Mouse (Mus musculus) heart, embryonic 11.5 days (tissue): ENCODE data around the gene Rnpep. TPM values are rescaled to one million over a fixed set of nuclear protein-coding genes. Genes with fewer than 3 reads are reported as not detected.
"Not testable (repeated sequence)": the region's sequence is repeated elsewhere in the genome, so short reads cannot be mapped to it uniquely, and the experiment has no call there.

ENCODE experiments used
- ATAC-seq: fragments of 200-750 bp; cut with Nextera tagmentation; replicated peaks from 2 replicates; pipeline ENCODE4 v1.8.0; 2017; ENCODE audit warnings: moderate library complexity; ENCODE audit not compliant: insufficient number of reproducible peaks, low FRiP score, low TSS enrichment
- H3K27ac ChIP-seq: fragments of 300-500 bp; sonication (generic); 2 replicates; pipeline ENCODE4 v1.5.1; 2014; ENCODE audit warnings: mild to moderate bottlenecking, low read depth, low read length
- H3K27me3 ChIP-seq: fragments of 300-500 bp; sonication (generic); 2 replicates; pipeline ENCODE4 v1.6.1; 2014; ENCODE audit warnings: mild to moderate bottlenecking, low read length, mixed read lengths; ENCODE audit not compliant: control insufficient read depth, insufficient read depth
- H3K36me3 ChIP-seq: fragments of 300-500 bp; sonication (generic); 2 replicates; pipeline ENCODE4 v1.6.1; 2014; ENCODE audit warnings: mild to moderate bottlenecking, low read length, moderate library complexity, mixed read lengths; ENCODE audit not compliant: control insufficient read depth, insufficient read depth
- H3K4me1 ChIP-seq: fragments of 300-500 bp; sonication (generic); 2 replicates; pipeline ENCODE4 v1.6.1; 2014; ENCODE audit warnings: low read length; ENCODE audit not compliant: control insufficient read depth, insufficient read depth
- H3K4me2 ChIP-seq: fragments of 300-500 bp; sonication (generic); 2 replicates; pipeline ENCODE4 v1.6.1; 2014; ENCODE audit warnings: mild to moderate bottlenecking, moderate library complexity
- H3K4me3 ChIP-seq: fragments of 300-500 bp; sonication (generic); 2 replicates; pipeline ENCODE4 v1.5.1; 2014; ENCODE audit warnings: low read depth, low read length
- H3K9ac ChIP-seq: fragments of 300-500 bp; sonication (generic); 2 replicates; pipeline ENCODE4 v1.6.1; 2014; ENCODE audit warnings: mild to moderate bottlenecking, low read depth, low read length, moderate library complexity
- H3K9me3 ChIP-seq: fragments of 300-500 bp; sonication (generic); replicated peaks from 2 replicates; pipeline ENCODE4 v1.6.1; 2016; ENCODE audit warnings: low read length; ENCODE audit not compliant: control insufficient read depth
- WGBS: fragments of 180-500 bp; shearing (Covaris S2); extraction: QIAGEN DNeasy Blood & Tissue Kit; methylation state at CpG from one replicate; pipeline ENCODE4 v1.1.7; 2014; ENCODE audit not compliant: insufficient replicate concordance; 5-methylcytosine and 5-hydroxymethylcytosine counted together
- polyA plus RNA-seq: library from polyadenylated mRNA; unstranded; fragments of >200 nt; fragmentation: Nextera tagmentation; extraction: Ambion mirVana; gene quantifications from 2 replicates; pipeline ENCODE4 v1.2.1, GENCODE M21; 2014

The Rnpep gene
- polyA plus RNA-seq, 1 experiment from 2014 or later = 64.4 TPM

DNA sequence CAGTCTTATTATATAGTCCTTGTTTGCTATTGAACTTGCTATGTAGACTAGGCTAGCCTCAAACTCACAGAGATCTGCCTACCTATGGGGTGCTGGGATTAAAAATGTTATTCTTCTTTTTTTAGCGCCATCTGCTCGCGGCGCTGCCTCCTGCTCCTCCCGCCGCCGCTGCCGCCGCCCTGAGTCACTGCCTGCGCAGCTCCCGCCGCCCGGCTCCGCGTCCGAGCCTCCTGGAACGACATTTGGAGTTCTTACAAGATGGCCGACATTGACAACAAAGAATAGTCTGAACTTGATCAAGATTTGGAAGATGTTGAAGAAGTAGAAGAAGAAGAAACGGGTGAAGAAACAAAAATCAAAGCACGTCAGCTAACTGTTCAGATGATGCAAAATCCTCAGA, 52.0 kb downstream of the Rnpep start:
- H3K4me1 ChIP-seq, H3K36me3 ChIP-seq, H3K27me3 ChIP-seq, H3K9ac ChIP-seq, ATAC-seq, H3K4me3 ChIP-seq, H3K4me2 ChIP-seq, H3K27ac ChIP-seq, H3K9me3 ChIP-seq: not testable (repeated sequence)
- WGBS = 65% methylated on average over 20 of the region's 20 CpGs

GRCm38 (mm10) chr1:135227339-135227950, 56.4 kb downstream of the Rnpep start:
- no peak overlapping the region for H3K9ac ChIP-seq
- no peaks in the 10 kb centered on the region for H3K4me1 ChIP-seq
- peaks cover 12% of the 10 kb centered on the region for H3K27me3 ChIP-seq
- H3K4me2 ChIP-seq = no peak overlapping the region
- H3K4me3 ChIP-seq = no peak overlapping the region
- H3K9me3 ChIP-seq = no peaks in the 10 kb centered on the region
- 78% methylated on average over 13 of the region's 13 CpGs for WGBS
- no peaks in the 10 kb centered on the region for H3K36me3 ChIP-seq
- no peak for ATAC-seq
- H3K27ac ChIP-seq = no peak overlapping the region

GRCm38 (mm10) chr1:135224981-135225604, 58.8 kb downstream of the Rnpep start:
- Histone ChIP-seq H3K9ac (no peak overlapping the region), H3K4me3 (no peak overlapping the region), H3K4me1 (no peaks in the 10 kb centered on the region), H3K27me3 (peaks cover 12% of the 10 kb centered on the region), H3K27ac (no peak overlapping the region), H3K9me3 (no peaks in the 10 kb centered on the region), H3K36me3 (no peaks in the 10 kb centered on the region), H3K4me2 (no peak overlapping the region)
- no peak for ATAC-seq
- 49% methylated on average over 6 of the region's 6 CpGs for WGBS

DNA sequence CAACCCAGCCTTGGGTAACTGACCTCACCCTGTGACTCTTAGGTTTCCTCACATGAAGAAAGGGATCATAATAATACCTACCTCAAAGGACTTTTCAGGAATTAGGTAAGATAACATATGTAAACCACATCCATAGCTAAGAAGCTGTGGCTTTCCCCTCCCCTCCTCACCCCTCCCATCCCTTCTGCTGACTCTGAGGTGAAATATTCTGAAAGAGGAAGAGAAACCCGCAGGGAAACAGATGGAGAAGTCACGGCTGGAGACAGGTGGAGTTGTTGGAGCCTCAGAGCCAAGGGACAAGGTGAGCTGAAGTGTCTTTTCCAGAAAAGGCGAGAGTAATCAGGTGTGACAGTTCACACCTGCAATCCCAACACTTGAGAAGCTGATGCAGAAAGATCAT, 59.7 kb downstream of the Rnpep start:
- Histone ChIP-seq H3K4me2 (no peak overlapping the region), H3K4me1 (no peaks in the 10 kb centered on the region), H3K9ac (no peak overlapping the region), H3K27me3 (peaks cover 12% of the 10 kb centered on the region), H3K9me3 (no peaks in the 10 kb centered on the region), H3K36me3 (no peaks in the 10 kb centered on the region), H3K4me3 (no peak overlapping the region), H3K27ac (no peak overlapping the region)
- 77% methylated on average over 3 of the region's 3 CpGs for WGBS
- no peak for ATAC-seq

GRCm38 (mm10) chr1:135217607-135218233, 66.2 kb downstream of the Rnpep start:
- no peaks in the 10 kb centered on the region for H3K9me3 ChIP-seq
- H3K36me3 ChIP-seq = no peaks in the 10 kb centered on the region
- H3K27me3 ChIP-seq = no peaks in the 10 kb centered on the region; the same call in 1 of the 2 replicates
- no peak overlapping the region for H3K9ac ChIP-seq
- WGBS = 58% methylated on average over 13 of the region's 13 CpGs
- no peak overlapping the region for H3K4me3 ChIP-seq
- H3K4me1 ChIP-seq = 0 out of 2 replicates have a peak, but pooled peaks cover 2% of the 10 kb centered on the region
- H3K27ac ChIP-seq = no peak overlapping the region
- ATAC-seq = no peak
- no peak overlapping the region for H3K4me2 ChIP-seq

DNA sequence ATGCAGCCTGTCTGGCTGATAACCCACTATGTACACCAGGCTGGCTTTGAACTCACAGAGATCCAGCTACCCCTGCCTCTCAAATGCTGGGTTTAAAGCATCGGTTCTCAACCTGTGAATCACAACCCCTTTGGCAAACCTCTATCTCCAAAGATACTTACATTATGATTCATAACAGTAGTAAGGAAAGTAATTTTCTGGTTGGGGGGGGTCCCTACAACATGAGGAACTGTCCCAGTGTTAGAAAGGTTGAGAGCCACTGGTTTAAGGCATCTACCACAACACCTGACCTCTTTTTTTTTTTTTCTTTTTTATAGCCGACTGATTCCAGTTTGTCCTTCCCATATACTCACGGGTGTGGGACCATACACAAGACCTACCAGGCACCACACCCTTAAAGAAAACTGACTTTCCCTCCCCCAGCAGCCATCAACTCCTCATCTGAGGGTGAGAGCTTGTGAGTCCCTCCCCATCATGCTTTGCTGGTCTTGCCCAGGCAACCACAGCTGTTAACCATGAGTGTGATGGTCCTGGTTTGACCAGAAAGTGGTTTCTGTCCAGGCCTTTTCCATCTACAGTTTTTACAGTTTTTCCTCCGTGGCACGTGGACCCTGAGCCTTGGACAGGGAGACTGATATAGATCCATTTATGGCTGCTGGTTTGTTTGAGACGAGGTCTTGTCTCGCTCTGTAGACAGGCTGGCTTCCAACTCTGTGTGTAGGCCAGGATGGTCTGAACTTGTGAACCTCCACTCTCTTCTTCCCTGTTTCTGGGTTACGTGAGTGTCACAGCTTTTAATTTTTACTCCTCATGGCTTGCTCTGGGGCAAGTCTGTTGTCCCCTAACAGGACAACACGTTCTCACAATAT, 69.9 kb downstream of the Rnpep start:
- Histone ChIP-seq H3K36me3 (no peaks in the 10 kb centered on the region), H3K9me3 (no peaks in the 10 kb centered on the region), H3K9ac (no peak overlapping the region), H3K4me3 (no peak overlapping the region), H3K27me3 (no peaks in the 10 kb centered on the region; the same call in 1 of the 2 replicates), H3K4me1 (0 out of 2 replicates have a peak, but pooled peaks cover 2% of the 10 kb centered on the region), H3K4me2 (no peak overlapping the region), H3K27ac (no peak overlapping the region)
- ATAC-seq = no peak
- 82% methylated on average over 9 of the region's 9 CpGs for WGBS

Other genes with a start within 250 kb of the Rnpep start
- 1.0 and 1.4 TPM in 2 replicates for gene Lgr6, start 178.8 kb downstream of the Rnpep start, polyA plus RNA-seq
- 1.2 and 2.0 TPM in 2 replicates for gene Ptpn7, start 151.4 kb downstream of the Rnpep start, polyA plus RNA-seq
- 27.7 and 29.7 TPM in 2 replicates for gene Arl8a, start 137.3 kb downstream of the Rnpep start, polyA plus RNA-seq
- gene Gpr37l1, start 116.4 kb downstream of the Rnpep start, polyA plus RNA-seq = not detected in 2 replicates
- gene Elf3, start 25.5 kb downstream of the Rnpep start, polyA plus RNA-seq = 1.0 and 1.3 TPM in 2 replicates
- 333 and 344 TPM in 2 replicates for gene Timm17a, start 29.7 kb upstream of the Rnpep start, polyA plus RNA-seq
- 1.5 and 2.0 TPM in 2 replicates for gene Lmod1, start 40.7 kb upstream of the Rnpep start, polyA plus RNA-seq
- gene Shisa4, start 91.2 kb upstream of the Rnpep start, polyA plus RNA-seq = 25.6 and 27.0 TPM in 2 replicates
- gene Ipo9, start 146.4 kb upstream of the Rnpep start, polyA plus RNA-seq = 111 and 132 TPM in 2 replicates